Mouse (Mus musculus) neural tube, embryonic 12.5 days (tissue): ENCODE data around the gene Palm. TPM values are rescaled to one million over a fixed set of nuclear protein-coding genes. Genes with fewer than 3 reads are reported as not detected.
"Not testable (repeated sequence)": the region's sequence is repeated elsewhere in the genome, so short reads cannot be mapped to it uniquely, and the experiment has no call there.

Source experiments
- ATAC-seq: fragments of 200-750 bp; cut with Nextera tagmentation; 2 replicates; pipeline ENCODE4 v1.8.0; 2017; ENCODE audit warnings: low read depth, mild to moderate bottlenecking, moderate TSS enrichment, moderate library complexity; ENCODE audit not compliant: low FRiP score
- H3K27ac ChIP-seq: fragments of 300-500 bp; sonication (generic); 2 replicates; pipeline ENCODE4 v1.5.1; 2016
- H3K27me3 ChIP-seq: fragments of 300-500 bp; sonication (generic); replicated peaks from 2 replicates; pipeline ENCODE4 v1.6.1; 2016; ENCODE audit warnings: mild to moderate bottlenecking
- H3K36me3 ChIP-seq: fragments of 300-500 bp; sonication (generic); 2 replicates; pipeline ENCODE4 v1.6.1; 2016; ENCODE audit warnings: mild to moderate bottlenecking
- H3K4me1 ChIP-seq: fragments of 300-500 bp; sonication (generic); 2 replicates; pipeline ENCODE4 v1.6.1; 2016
- H3K4me2 ChIP-seq: fragments of 300-500 bp; sonication (generic); replicated peaks from 2 replicates; pipeline ENCODE4 v1.6.1; 2016; ENCODE audit warnings: mild to moderate bottlenecking
- H3K4me3 ChIP-seq: fragments of 300-500 bp; sonication (generic); 2 replicates; pipeline ENCODE4 v1.5.1; 2016
- H3K9ac ChIP-seq: fragments of 300-500 bp; sonication (generic); 2 replicates; pipeline ENCODE4 v1.6.1; 2016; ENCODE audit warnings: mild to moderate bottlenecking
- H3K9me3 ChIP-seq: fragments of 300-500 bp; sonication (generic); 2 replicates; pipeline ENCODE4 v1.6.1; 2016; ENCODE audit warnings: mild to moderate bottlenecking
- WGBS: fragments of 180-500 bp; shearing (Covaris S2); methylation state at CpG from one replicate; pipeline ENCODE4 v1.1.7; 2016; 5-methylcytosine and 5-hydroxymethylcytosine counted together
- polyA plus RNA-seq: library from polyadenylated mRNA; unstranded; fragments of >200 nt; fragmentation: Nextera tagmentation; extraction: Ambion mirVana; gene quantifications from 2 replicates; pipeline ENCODE4 v1.2.1, GENCODE M21; 2016

The Palm gene
- polyA plus RNA-seq: 196 and 205 TPM in 2 replicates

DNA sequence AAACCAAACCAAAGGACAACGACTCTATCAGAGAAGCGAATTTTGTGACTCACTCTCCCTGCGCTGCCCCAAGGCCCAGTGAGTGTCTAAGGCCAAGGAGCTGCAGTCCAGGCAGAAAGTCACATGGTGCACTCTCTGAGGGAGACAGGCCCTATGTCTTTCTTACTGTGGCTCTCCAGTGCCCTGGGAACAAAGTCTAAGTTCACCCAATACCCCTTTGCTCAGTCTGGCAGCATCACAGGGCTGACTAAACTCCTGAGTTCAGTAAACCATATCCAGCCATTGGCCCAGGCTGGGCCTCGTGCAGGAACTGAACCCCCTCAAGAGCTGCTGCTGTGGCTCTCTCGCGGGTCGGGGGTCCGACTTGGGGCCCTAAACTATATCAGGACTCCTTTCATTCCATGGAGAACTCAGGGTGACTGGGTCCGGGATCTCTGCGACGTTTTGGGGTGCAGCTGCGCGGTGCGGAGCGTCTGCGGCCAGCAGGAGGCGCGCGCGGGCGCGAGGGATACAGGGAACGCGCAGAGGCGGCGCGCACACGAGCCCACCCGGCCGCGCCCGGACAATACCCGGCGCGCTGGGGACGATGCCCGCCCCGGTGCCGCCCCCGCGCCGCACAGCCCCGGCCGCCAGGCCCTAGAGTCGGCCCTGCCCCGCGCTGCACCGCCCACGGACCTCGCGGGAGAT, at the start of gene Palm:
Gene Palm, plus strand, starts transcription at position 522 of the 687 bp plus-strand sequence.
- peak within 1 kb of the TSS; percentile 46 for H3K27ac ChIP-seq
- no peaks in the 10 kb centered on the region for H3K9me3 ChIP-seq
- H3K4me3 ChIP-seq: peak within 1 kb of the TSS; percentile 92
- H3K36me3 ChIP-seq: no peaks in the 10 kb centered on the region
- H3K9ac ChIP-seq: peak within 1 kb of the TSS; percentile 98
- ATAC-seq: peak; percentile 63
- peak within 1 kb of the TSS; percentile 70 for H3K4me2 ChIP-seq
- WGBS: 6% methylated on average over 51 of the region's 51 CpGs
- peaks cover 30% of the 10 kb centered on the region for H3K4me1 ChIP-seq
- 0 out of 2 replicates have a peak, but pooled peaks cover 4% of the 10 kb centered on the region for H3K27me3 ChIP-seq

DNA sequence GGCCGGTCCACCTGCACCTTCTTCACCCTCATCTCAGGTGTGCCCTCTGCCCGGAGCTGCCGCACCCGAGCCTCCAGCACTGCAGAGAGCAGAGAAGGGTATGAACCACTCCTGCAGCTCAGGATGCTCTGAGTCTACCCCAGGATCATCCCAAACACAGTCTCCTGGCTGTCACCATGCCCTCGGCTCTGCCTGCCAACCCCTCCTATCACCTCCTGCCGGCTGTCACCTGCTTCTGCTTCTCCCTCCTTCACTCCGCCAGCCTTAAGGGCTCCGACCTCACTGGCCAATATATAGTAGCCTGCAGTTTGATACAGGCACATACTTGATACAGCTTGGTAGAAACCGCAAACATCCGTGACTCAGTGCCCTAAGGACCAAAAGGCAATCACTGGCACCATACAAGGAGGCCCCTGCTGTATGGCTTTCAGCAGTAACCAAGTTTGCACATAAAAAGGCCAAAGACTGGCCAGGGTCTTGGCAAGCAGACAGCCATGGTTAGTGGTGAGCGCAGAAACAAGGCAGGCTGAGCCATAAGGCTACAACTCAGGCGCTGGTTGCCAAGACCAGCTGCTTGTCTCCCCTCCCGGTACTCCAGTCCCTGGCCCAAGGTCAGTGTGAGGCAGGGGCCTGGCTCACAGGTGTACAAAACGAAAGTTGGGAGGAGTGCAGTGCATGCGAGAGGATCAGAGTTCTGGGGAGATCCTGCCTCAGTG, 49.6 kb upstream of the Palm start:
- Histone ChIP-seq H3K4me3 (no peak overlapping the region), H3K4me1 (peaks cover 7% of the 10 kb centered on the region; the same call in 1 of the 2 replicates), H3K4me2 (no peak overlapping the region), H3K9ac (no peak overlapping the region), H3K36me3 (peaks cover 56% of the 10 kb centered on the region), H3K27me3 (no peaks in the 10 kb centered on the region), H3K9me3 (peaks cover 19% of the 10 kb centered on the region), H3K27ac (no peak overlapping the region)
- ATAC-seq: no peak
- 93% methylated on average over 15 of the region's 15 CpGs for WGBS

GRCm38 (mm10) chr10:79745411-79745810, 48.0 kb upstream of the Palm start:
- H3K4me3 ChIP-seq: no peak overlapping the region
- ATAC-seq: no peak
- no peak overlapping the region for H3K27ac ChIP-seq
- H3K27me3 ChIP-seq: no peaks in the 10 kb centered on the region
- H3K9ac ChIP-seq: no peak overlapping the region
- H3K9me3 ChIP-seq: 0 out of 2 replicates have a peak, but pooled peaks cover 3% of the 10 kb centered on the region
- 96% methylated on average over 3 of the region's 3 CpGs for WGBS
- H3K36me3 ChIP-seq: peaks cover 40% of the 10 kb centered on the region
- H3K4me1 ChIP-seq: peaks cover 7% of the 10 kb centered on the region; the same call in 1 of the 2 replicates
- H3K4me2 ChIP-seq: peak overlapping the region; percentile 63

DNA sequence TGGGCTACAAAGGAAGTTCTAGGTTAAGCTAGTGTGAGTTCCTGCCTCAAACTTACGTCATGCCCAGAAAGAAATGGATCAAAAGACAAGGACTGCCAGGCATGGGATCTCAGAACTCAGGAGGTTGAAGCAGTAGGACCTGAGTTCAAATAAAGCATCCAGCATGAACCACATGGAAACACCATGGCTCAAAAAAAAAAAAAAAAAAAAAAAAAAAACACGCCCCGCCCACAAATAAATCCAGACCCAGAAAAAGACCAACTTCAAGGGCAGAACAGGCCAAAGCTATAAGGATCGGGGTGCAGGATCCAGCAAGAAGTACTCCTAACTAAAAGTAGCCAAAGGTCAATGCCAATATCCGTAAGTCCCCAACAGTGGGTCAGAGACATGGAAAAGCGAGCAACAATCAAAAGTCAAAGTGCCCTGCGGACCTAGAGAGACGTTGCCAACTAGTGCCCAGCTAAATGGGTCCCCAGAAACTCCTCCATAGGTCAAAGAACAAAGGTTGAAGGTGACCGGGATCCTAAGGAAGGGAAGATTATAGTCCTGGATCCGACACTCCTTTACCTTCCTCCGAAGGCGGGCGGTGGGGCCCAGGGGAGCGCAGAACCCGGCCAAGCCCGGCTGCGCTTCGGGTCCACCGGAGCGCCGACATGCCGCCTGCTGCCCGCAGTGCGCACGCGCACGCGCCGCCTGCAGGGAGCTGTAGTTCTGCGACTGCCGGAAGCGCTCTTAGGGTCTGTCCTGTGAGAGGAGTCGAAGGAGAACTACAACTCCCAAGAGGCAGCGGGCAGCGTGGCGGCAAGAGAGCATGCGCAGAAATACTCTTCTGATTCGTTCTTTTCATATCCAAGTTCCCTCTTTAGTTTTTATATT, 47.2 kb upstream of the Palm start, which contains the start of gene Polrmt:
Gene Polrmt, minus strand, starts transcription at position 684 of the 876 bp plus-strand sequence.
- peak within 1 kb of the TSS; percentile 58 for H3K9ac ChIP-seq
- peak; percentile 95 for ATAC-seq
- peaks cover 32% of the 10 kb centered on the region for H3K36me3 ChIP-seq
- no peak within 1 kb of the TSS for H3K27ac ChIP-seq
- no peaks in the 10 kb centered on the region for H3K9me3 ChIP-seq
- peaks cover 7% of the 10 kb centered on the region; the same call in 1 of the 2 replicates for H3K4me1 ChIP-seq
- H3K27me3 ChIP-seq: no peaks in the 10 kb centered on the region
- 4% methylated on average over 38 of the region's 38 CpGs for WGBS
- H3K4me3 ChIP-seq: peak within 1 kb of the TSS; percentile 53
- H3K4me2 ChIP-seq: peak within 1 kb of the TSS; percentile 63

- H3K9ac ChIP-seq: no peak overlapping the region
- H3K27me3 ChIP-seq: no peaks in the 10 kb centered on the region
- H3K9me3 ChIP-seq: no peaks in the 10 kb centered on the region
- ATAC-seq: peak; percentile 48
- H3K36me3 ChIP-seq: peaks cover 26% of the 10 kb centered on the region
- 28% methylated on average over 6 of the region's 6 CpGs for WGBS
- H3K4me3 ChIP-seq: no peak overlapping the region
- H3K27ac ChIP-seq: no peak overlapping the region
- H3K4me1 ChIP-seq: peaks cover 7% of the 10 kb centered on the region; the same call in 1 of the 2 replicates
- H3K4me2 ChIP-seq: peak overlapping the region; percentile 63
These were observed 46.6 kb upstream of the Palm start for GRCm38 (mm10) chr10:79746774-79747151.

- Histone ChIP-seq H3K4me3 (no peak overlapping the region), H3K27ac (no peak overlapping the region), H3K36me3 (peaks cover 11% of the 10 kb centered on the region), H3K4me2 (no peak overlapping the region), H3K4me1 (peaks cover 7% of the 10 kb centered on the region; the same call in 1 of the 2 replicates), H3K27me3 (no peaks in the 10 kb centered on the region), H3K9me3 (no peaks in the 10 kb centered on the region), H3K9ac (no peak overlapping the region)
- no peak for ATAC-seq
- WGBS: 81% methylated on average over 6 of the region's 6 CpGs
These were observed 44.9 kb upstream of the Palm start for GRCm38 (mm10) chr10:79748496-79748895.

- 1% methylated on average over 36 of the region's 36 CpGs for WGBS
- Histone ChIP-seq H3K4me2 (peak within 1 kb of the TSS; percentile 83), H3K4me3 (peak within 1 kb of the TSS; percentile 40), H3K9me3 (no peaks in the 10 kb centered on the region), H3K27me3 (no peaks in the 10 kb centered on the region), H3K4me1 (peaks cover 17% of the 10 kb centered on the region), H3K27ac (no peak within 1 kb of the TSS), H3K9ac (peak within 1 kb of the TSS; percentile 49), H3K36me3 (peaks cover 42% of the 10 kb centered on the region)
- ATAC-seq: peak; percentile 87
These were observed 38.4 kb upstream of the Palm start, which contains the start of gene Fgf22 for GRCm38 (mm10) chr10:79754856-79755516. TSS of gene Fgf22 (plus strand) at chr10:79755076.

DNA sequence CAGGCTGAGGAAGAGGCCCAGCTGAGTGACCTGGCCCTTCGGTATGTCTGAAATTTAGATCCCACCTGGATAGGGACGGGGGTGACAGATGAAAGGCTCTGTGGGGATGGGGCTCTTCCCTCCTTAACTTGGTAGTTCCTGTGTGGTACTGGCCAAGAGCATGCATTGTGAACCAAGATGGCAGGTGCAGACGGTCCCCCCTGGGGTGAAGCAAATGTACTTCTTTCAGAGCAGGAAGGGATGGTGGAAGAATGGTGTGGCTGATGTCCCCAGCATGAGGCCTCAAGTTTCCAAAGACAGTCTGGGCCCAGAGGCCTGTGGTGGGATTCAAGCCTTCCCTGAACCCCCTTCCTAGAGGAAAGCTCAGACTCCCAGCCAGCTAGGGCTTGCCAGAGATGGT, 37.5 kb upstream of the Palm start:
- Histone ChIP-seq H3K36me3 (peaks cover 51% of the 10 kb centered on the region), H3K4me2 (no peak overlapping the region), H3K4me1 (peaks cover 17% of the 10 kb centered on the region), H3K9ac (no peak overlapping the region), H3K27me3 (no peaks in the 10 kb centered on the region), H3K4me3 (no peak overlapping the region), H3K27ac (no peak overlapping the region), H3K9me3 (no peaks in the 10 kb centered on the region)
- 77% methylated on average over 3 of the region's 3 CpGs for WGBS
- ATAC-seq: no peak

DNA sequence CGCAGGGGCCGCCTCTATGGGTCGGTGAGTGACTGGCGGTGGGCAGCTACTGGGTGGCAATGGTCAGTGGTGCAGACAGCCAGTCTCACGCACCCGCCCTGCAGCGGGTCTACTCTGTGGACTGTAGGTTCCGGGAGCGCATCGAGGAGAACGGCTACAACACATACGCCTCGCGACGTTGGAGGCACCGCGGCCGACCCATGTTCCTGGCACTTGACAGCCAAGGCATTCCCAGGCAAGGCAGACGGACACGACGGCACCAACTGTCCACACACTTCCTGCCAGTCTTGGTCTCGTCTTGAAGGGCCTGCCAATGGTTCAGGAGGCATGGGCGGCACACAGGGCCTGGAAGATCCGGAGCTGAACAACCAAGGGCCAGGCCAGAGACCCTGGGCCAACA, 36.7 kb upstream of the Palm start:
- ATAC-seq: no peak
- H3K4me2 ChIP-seq: no peak overlapping the region
- H3K4me1 ChIP-seq: peaks cover 17% of the 10 kb centered on the region
- no peaks in the 10 kb centered on the region for H3K27me3 ChIP-seq
- no peak overlapping the region for H3K27ac ChIP-seq
- no peaks in the 10 kb centered on the region for H3K9me3 ChIP-seq
- H3K4me3 ChIP-seq: no peak overlapping the region
- peaks cover 59% of the 10 kb centered on the region for H3K36me3 ChIP-seq
- H3K9ac ChIP-seq: no peak overlapping the region
- 90% methylated on average over 24 of the region's 24 CpGs for WGBS

GRCm38 (mm10) chr10:79759675-79760074, 33.7 kb upstream of the Palm start:
- peaks cover 68% of the 10 kb centered on the region for H3K36me3 ChIP-seq
- WGBS: 86% methylated on average over 1 of the region's 1 CpGs
- not testable (repeated sequence) for H3K9me3 ChIP-seq

DNA sequence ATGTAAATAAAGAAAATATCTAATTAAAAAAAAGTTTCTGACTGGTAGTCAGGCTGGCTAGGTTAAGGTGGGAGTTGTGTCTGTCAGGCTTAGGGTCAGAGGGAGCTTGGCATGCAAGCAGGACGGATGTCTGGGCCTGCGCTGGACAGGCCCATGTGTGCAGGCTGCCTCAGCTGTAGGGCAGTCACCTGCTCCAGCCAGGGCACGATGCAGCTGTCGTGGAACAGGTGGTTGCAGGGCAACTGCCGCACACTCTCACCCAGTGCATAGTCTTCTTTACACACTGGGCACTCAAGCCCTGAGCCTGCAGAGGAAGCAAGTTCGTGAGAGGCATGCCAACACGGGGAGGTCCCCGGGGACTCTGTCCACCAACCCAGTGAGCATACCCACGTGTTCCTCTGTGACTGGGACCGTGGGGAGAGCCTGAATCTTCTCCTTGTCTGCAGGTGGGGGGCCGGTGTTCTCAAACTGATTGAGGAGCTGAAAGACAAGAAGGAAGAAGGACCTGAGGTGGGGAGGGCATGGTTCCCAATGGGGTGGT, 32.7 kb upstream of the Palm start:
- Histone ChIP-seq H3K9me3 (no peaks in the 10 kb centered on the region), H3K36me3 (peaks cover 65% of the 10 kb centered on the region), H3K9ac (no peak overlapping the region), H3K4me3 (no peak overlapping the region), H3K27ac (no peak overlapping the region), H3K27me3 (no peaks in the 10 kb centered on the region), H3K4me1 (peaks cover 16% of the 10 kb centered on the region), H3K4me2 (no peak overlapping the region)
- ATAC-seq: no peak
- WGBS: 92% methylated on average over 11 of the region's 11 CpGs

More at GRCm38 (mm10) chr10:79759675-79760074, 33.7 kb upstream of the Palm start:
- not testable (repeated sequence) for H3K4me3 ChIP-seq, H3K27ac ChIP-seq, ATAC-seq, H3K9ac ChIP-seq, H3K4me2 ChIP-seq, H3K27me3 ChIP-seq
- peaks cover 16% of the 10 kb centered on the region for H3K4me1 ChIP-seq
